ENCODE assay signal across 18 mouse cellular contexts in the genomic region with DNA sequence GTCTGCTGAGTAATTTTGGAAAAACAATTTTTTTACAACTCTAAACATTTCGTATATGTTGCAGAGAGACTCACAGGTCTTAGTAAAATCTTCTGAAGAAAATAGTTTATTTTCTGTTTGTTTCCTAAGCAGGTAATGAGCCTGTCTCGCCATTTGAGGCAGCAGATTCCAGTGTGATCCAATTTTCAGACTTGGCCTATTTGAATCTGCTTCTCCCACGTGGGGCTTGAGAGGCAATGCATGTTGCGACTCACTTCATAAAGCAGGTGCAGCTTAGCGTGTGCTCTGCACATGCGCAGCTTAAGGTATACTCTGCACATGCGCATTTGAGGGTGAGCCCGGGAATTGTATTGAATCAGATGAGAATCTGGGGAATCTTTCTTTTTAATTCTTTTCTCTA.
A peak's percentile ranks its signal among the peaks of the same experiment; 100 is the strongest.
DNase-seq lines count a peak whose midpoint lies in the region; ATAC-seq and TF ChIP-seq lines count a peak whose summit lies in the region.
"Had no signal": no experiment of that assay in that cellular context is flagged by ENCODE, and none has a peak within 500 bp of the region (broad histone marks: within the 10 kb centered on the region; RNA-seq: fewer than 3 reads in every experiment).

No protein-coding gene starts in this region.

- TF ChIP-seq CTCF in kidney, postnatal 0 days (IDR thresholded peaks at IDR 0.05; ENCODE audit: low read depth) = peak; percentile 40; the same call in 1 of the 2 replicates
- no peak for TF ChIP-seq CTCF in gastrocnemius, adult 2 months (IDR thresholded peaks at IDR 0.05)

- H3K4me2 ChIP-seq in kidney, postnatal 0 days (ENCODE audit: low read length) = no peak overlapping the region
- H3K4me2 ChIP-seq in midbrain, embryonic 14.5 days (ENCODE audit: low read length) = no peak overlapping the region
- H3K4me2 ChIP-seq in midbrain, embryonic 13.5 days (replicated peaks) = no peak overlapping the region
- H3K4me2 ChIP-seq: forebrain, embryonic 15.5 days; heart, embryonic 11.5 days; limb, embryonic 13.5 days had no signal

- peak; percentile 48 to 57 for DNase-seq in cerebellum, postnatal 14 days
- no peak for DNase-seq in cerebellum, adult 9-11 months
- DNase-seq in kidney, postnatal 0 days (ENCODE audit: low spot score) = no peak
- no peak for DNase-seq in kidney, adult 11 months
- peak; percentile 57 for DNase-seq in midbrain, embryonic 14.5 days
- peak; percentile 19 for DNase-seq in right cerebral cortex, postnatal 25 days
- no peak for DNase-seq in gastrocnemius, adult 2 months
- DNase-seq: cerebellum, adult 11-12 months; gastrocnemius, postnatal 25 days; heart, postnatal 4 days; kidney, postnatal 14 days had no signal

- H3K27me3 ChIP-seq in kidney, postnatal 0 days (ENCODE audit: insufficient read depth, low read length) = no peaks in the 10 kb centered on the region
- no peaks in the 10 kb centered on the region for H3K27me3 ChIP-seq in midbrain, embryonic 14.5 days (ENCODE audit: control insufficient read depth, insufficient read depth, low read length)
- no peaks in the 10 kb centered on the region for H3K27me3 ChIP-seq in midbrain, embryonic 13.5 days
- H3K27me3 ChIP-seq: forebrain, embryonic 15.5 days; limb, embryonic 13.5 days; Patski had no signal

- no peak for ATAC-seq in kidney, postnatal 0 days (replicated peaks; ENCODE audit: low FRiP score, low read depth)
- ATAC-seq in midbrain, embryonic 14.5 days (ENCODE audit: low FRiP score, low TSS enrichment) = no peak
- no peak for ATAC-seq in midbrain, embryonic 13.5 days
- ATAC-seq: forebrain, embryonic 15.5 days; intestine, postnatal 0 days; Patski had no signal

- no peak overlapping the region for H3K27ac ChIP-seq in kidney, postnatal 0 days
- H3K27ac ChIP-seq in midbrain, embryonic 14.5 days (replicated peaks; ENCODE audit: low read depth, low read length) = no peak overlapping the region
- no peak overlapping the region for H3K27ac ChIP-seq in midbrain, embryonic 13.5 days
- H3K27ac ChIP-seq in gastrocnemius, adult 2 months = no peak overlapping the region
- H3K27ac ChIP-seq: forebrain, embryonic 15.5 days; limb, embryonic 13.5 days; macrophage had no signal

- no peaks in the 10 kb centered on the region for H3K36me3 ChIP-seq in kidney, postnatal 0 days (ENCODE audit: insufficient read depth, low read length)
- no peaks in the 10 kb centered on the region for H3K36me3 ChIP-seq in midbrain, embryonic 14.5 days (ENCODE audit: control insufficient read depth, insufficient read depth, low read length)
- no peaks in the 10 kb centered on the region for H3K36me3 ChIP-seq in midbrain, embryonic 13.5 days
- H3K36me3 ChIP-seq: forebrain, embryonic 15.5 days; limb, embryonic 13.5 days had no signal

- intact Hi-C loops in gastrocnemius, adult 2 months (cut with DNase I) = no loop called here

- H3K9me3 ChIP-seq in kidney, postnatal 0 days (replicated peaks; ENCODE audit: low read length) = no peaks in the 10 kb centered on the region
- H3K9me3 ChIP-seq in midbrain, embryonic 14.5 days (ENCODE audit: control insufficient read depth, low read length) = no peaks in the 10 kb centered on the region
- H3K9me3 ChIP-seq in midbrain, embryonic 13.5 days = no peaks in the 10 kb centered on the region
- H3K9me3 ChIP-seq: forebrain, embryonic 15.5 days; limb, embryonic 13.5 days had no signal

- no peaks in the 10 kb centered on the region for H3K4me1 ChIP-seq in kidney, postnatal 0 days (replicated peaks; ENCODE audit: insufficient read depth, low read length)
- H3K4me1 ChIP-seq in midbrain, embryonic 14.5 days (ENCODE audit: control insufficient read depth, insufficient read depth, low read length) = no peaks in the 10 kb centered on the region
- H3K4me1 ChIP-seq in midbrain, embryonic 13.5 days (replicated peaks) = 0 out of 2 replicates have a peak, but pooled peaks cover 2% of the 10 kb centered on the region
- H3K4me1 ChIP-seq: forebrain, embryonic 15.5 days; limb, embryonic 13.5 days had no signal

- H3K4me3 ChIP-seq in kidney, postnatal 0 days (replicated peaks; ENCODE audit: low read depth, low read length) = no peak overlapping the region
- no peak overlapping the region for H3K4me3 ChIP-seq in midbrain, embryonic 14.5 days (replicated peaks; ENCODE audit: low read depth, low read length)
- H3K4me3 ChIP-seq in midbrain, embryonic 13.5 days (replicated peaks) = no peak overlapping the region
- H3K4me3 ChIP-seq in gastrocnemius, adult 2 months = no peak overlapping the region
- H3K4me3 ChIP-seq: forebrain, embryonic 15.5 days; limb, embryonic 13.5 days had no signal

- H3K9ac ChIP-seq in kidney, postnatal 0 days (ENCODE audit: low read depth, low read length) = no peak overlapping the region
- H3K9ac ChIP-seq in midbrain, embryonic 14.5 days (replicated peaks; ENCODE audit: low read length) = no peak overlapping the region
- H3K9ac ChIP-seq in midbrain, embryonic 13.5 days (replicated peaks) = no peak overlapping the region
- H3K9ac ChIP-seq: forebrain, embryonic 15.5 days; limb, embryonic 13.5 days had no signal

- WGBS in kidney, postnatal 0 days = 79% methylated on average over 8 of the region's 8 CpGs
- WGBS in midbrain, embryonic 14.5 days = 82% methylated on average over 8 of the region's 8 CpGs
- 82% methylated on average over 8 of the region's 8 CpGs for WGBS in midbrain, embryonic 13.5 days

Comparison
In these comparisons a context has a peak if more than half of its experiments do, and no peak if none do; other contexts are left out.
1. DNase-seq: peak in cerebellum, postnatal 14 days (2 of 2), midbrain, embryonic 14.5 days (single experiment) and right cerebral cortex, postnatal 25 days (single experiment); none in cerebellum, adult 9-11 months (single experiment), kidney, postnatal 0 days (single experiment), kidney, adult 11 months (single experiment) and gastrocnemius, adult 2 months (single experiment).